Mouse (Mus musculus) ES-Bruce4 (cell line): ENCODE results near the gene Dync1h1.

ENCODE experiments used
- CTCF ChIP-seq: IDR thresholded peaks from one replicate; pipeline ENCODE4 v1.8.1; 2011; ENCODE audit warnings: low read depth, low read length
- EP300 ChIP-seq: IDR thresholded peaks from 2 replicates; pipeline ENCODE4 v1.6.1; 2011; ENCODE audit warnings: low read depth, low read length; ENCODE audit not compliant: insufficient read depth
- POLR2A ChIP-seq: IDR thresholded peaks from one replicate; pipeline ENCODE4 v1.8.1; 2011; ENCODE audit warnings: low read length; ENCODE audit not compliant: insufficient read depth

GRCm38 (mm10) chr12:110601241-110602218 is at the start of gene Dync1h1:
- TF ChIP-seq EP300 (no peak), POLR2A (peak; percentile 80), CTCF (no peak)
